Mouse (Mus musculus) brain, embryonic 14.5 days (tissue): ENCODE data around the gene Limk2.

ENCODE experiments used
- CTCF ChIP-seq: fragments of 200-500 bp; IDR thresholded peaks from 2 replicates; pipeline ENCODE4 v1.5.1; 2012; ENCODE audit warnings: inconsistent platforms, mild to moderate bottlenecking, moderate library complexity, borderline replicate concordance; ENCODE audit not compliant: insufficient read depth, insufficient read length; ENCODE audit errors: extremely low read depth
- POLR2A ChIP-seq: fragments of 200-500 bp; IDR thresholded peaks from 2 replicates; pipeline ENCODE4 v1.6.1; 2012; ENCODE audit warnings: mild to moderate bottlenecking, inconsistent platforms, borderline replicate concordance; ENCODE audit not compliant: poor library complexity, insufficient read depth, insufficient read length, severe bottlenecking; ENCODE audit errors: extremely low read depth

DNA sequence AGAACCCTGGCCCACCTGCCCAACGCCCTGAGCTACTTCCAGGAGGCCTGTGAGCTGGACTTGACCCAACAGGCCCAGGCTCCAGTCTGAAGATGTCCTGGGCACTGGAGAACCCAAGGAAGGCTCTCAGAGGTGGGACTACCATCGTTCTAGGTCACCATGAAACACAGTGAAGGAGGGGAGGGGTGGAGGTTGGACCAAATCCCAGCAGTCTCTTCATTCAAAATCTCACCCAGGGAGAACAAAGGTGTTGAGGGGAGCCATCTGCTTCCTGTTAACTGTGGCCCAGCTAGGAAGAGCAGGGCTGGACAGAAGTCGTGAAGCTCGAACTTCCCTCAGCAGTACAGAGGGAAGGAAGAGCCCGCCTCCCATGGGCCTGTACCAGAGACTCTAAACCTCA, 19.0 kb downstream of the Limk2 start:
- TF ChIP-seq POLR2A: no peak
- TF ChIP-seq CTCF: no peak
